Mouse (Mus musculus): ENCODE results near the gene Prkcz.
A peak's percentile ranks its signal among the peaks of the same experiment; 100 is the strongest.

Prkcz gene

GRCm38 (mm10) chr4:155241789-155242188, 119.4 kb downstream of the Prkcz start:
- no peak for DNase-seq

DNA sequence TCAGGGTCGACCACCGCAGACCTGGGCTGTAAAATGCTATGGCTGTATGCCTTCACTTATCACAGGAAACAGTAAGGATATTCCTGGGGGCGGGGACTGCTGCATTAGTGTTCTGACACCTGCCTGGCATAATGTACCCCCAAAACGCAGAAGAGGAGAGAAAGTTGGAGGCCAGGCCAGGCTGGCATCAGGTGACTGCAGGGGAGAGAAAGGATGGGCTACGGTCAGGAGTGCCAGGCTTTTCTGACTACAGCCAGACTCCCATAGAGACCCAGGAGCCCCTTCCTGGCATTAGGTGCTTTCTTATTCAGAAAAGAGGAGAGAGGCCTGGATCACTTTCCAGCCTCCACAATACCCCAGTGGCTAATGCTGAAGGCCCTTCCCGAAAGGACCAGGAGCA, 121.7 kb downstream of the Prkcz start:
- no peak for DNase-seq

DNA sequence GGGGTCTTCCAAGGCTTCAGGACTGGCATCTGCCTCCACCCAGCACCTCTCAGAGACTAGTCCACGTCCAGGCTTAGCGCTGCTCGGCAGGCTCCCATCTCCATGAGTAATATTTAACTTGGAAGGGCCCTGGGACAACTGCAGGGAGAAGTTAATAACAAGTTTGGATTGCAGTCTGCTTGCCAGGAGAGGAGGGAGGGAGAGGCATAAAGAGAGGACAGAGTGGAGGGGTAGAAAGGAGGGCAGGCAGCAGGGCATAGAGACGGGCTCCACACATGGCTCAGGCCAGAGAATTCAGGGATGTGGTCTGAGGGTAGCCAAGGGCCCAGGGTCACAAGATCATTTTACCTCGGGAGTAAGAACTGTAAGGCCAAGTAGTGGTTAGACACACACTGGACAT, 122.9 kb downstream of the Prkcz start:
- DNase-seq, result no peak

- DNase-seq, result peak; percentile 50 to 57
These were observed 124.3 kb downstream of the Prkcz start for GRCm38 (mm10) chr4:155236737-155237385.

- DNase-seq, result no peak
These were observed 125.6 kb downstream of the Prkcz start for GRCm38 (mm10) chr4:155235311-155236119.

DNA sequence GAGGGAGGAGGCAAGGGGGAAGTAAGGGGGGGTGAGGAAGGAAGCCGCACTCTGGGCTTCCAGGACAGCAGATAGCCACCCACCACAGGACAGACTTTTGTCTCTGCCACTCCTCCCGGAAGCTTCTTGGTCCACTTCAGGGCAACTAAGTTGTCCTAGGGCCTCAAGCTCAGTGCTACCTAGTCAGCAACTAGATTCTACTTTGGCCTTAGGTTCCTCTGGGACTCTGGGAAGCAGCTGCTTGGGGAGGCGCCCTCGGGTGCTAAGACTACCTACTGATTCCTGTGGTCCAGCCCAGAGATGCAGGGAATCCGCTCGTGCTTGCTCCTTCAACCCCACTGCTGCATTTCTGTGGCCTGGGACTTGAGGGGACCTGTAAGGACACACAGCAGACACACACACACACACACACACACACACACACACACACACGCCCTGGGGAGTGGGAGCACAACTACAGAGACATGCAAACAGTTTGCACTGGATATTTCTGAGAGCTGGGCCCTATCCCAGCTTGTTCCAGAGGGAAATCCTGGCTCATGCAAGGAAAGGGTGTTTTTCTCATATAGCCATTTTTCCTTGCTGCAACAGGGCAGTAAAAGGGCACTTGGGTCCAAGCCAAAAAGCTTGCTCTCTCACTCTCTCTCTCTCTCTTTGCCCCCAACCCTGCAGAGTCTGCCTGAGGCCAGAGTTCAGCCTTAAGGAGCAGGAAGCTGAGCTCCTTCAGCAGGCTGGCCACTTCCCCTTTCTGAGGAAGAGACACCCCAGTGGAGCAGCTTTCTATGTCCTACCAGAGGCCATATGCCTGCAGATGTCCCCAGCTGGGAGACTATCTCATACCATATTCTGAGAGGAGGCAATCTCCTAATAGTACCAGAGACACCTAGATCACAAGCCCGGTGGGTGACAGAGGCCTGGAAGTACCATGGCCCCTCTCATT, 126.5 kb downstream of the Prkcz start:
- no peak for DNase-seq

- no peak for DNase-seq
These were observed 127.3 kb downstream of the Prkcz start for GRCm38 (mm10) chr4:155233878-155234277.

GRCm38 (mm10) chr4:155228461-155228860, 132.7 kb downstream of the Prkcz start:
- no peak for DNase-seq

DNA sequence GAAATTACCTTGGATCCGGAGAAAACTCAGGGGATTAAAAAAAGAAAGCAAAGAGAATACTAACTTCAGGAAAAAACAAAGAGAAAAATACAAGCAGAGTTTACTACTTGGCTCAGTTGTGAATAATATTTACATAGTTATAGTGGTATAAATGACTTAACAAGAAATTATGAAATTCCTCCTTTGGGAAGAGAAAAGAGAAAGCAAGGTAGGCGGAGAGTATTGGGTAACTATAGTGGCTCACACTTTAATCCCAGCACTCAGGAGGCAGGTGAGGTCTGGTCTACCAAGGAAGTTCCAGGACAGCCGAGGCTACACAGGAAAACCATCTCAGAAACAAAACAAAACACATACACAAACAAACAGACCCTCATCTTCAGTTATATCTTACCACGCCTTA, 133.2 kb downstream of the Prkcz start:
- no peak for DNase-seq

DNA sequence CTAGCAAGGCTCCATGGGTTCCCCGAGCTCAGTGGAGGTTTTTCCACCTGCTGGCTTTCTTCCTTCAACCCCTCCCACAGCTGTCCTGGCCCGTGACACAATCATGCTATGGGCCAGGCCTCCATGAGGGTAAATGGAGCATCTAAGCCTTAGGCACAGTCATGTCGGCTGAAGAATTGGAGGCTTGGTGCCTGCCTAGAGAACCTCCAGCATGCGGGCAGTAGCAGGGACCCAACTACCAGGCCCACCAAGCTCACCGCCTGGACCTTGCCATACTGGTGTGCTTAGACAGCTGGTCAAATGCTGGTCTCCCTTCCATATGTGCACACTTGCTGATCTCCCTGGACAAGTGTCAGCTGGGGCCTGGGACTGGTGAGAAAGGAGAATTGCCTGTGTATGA, 135.2 kb downstream of the Prkcz start:
- DNase-seq, result no peak

DNA sequence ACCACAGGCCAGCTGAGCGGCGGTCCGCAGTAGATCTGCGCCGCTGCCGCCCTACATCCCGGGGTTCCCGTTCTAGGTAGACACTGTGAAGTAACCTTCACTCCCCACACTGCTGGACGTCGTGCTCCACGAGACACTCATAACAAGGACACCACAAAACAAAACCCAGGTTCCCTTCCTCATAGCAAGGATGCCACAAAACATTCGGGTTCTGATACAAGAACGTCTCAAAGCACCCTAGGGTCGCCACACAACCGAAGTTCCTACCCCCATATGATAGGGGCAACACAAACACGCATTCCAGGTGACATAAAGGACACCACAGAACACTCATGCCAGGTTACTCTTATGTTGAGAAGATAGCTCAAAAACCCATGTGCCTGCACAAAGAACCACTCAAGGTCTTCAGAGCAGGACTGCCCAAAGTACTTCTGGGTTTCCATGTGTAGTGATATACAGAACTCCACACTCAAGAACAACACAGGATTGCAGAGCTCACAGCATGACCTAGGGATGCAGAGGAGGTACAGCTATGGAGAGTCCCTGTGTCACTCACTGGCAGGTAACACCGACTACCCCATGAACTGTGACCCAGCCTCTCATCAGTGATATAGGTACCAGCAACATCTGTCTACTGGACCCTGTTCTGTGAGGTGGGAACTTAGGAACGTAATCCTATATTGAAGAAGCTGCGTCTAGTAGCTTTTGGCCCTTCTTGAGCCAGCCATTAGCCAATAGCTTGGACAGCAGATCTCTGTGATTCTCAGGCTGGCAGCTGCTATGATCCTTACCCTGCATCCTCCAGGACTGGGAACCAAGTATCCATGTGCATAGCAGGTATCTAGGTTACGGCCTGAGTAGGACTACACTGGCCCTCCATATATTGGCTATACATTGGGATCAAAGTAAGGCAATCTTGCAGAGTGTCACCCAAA, 137.3 kb downstream of the Prkcz start:
- no peak for DNase-seq

- peak; percentile 99 to 100 for DNase-seq
These were observed 138.1 kb downstream of the Prkcz start for GRCm38 (mm10) chr4:155222841-155223593.

DNA sequence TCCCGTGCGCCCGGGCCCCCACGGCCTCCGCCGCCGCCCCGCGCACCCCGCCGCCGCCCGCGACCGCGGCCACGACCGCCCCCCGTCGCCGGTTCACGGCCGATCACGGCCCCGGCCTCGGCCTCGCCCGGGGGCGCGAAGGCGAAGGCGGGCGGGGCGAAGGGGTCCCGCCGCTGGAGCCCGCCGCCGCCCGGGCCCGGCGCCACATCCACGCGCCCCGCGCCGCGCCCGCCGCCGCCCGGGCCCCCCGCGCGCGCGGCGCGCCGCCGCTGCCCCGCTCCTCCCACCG, 138.7 kb downstream of the Prkcz start, which contains the start of gene Ski:
TSS of gene Ski (minus strand) at position 41 of the 289 bp plus-strand sequence.
- no peak for DNase-seq

DNA sequence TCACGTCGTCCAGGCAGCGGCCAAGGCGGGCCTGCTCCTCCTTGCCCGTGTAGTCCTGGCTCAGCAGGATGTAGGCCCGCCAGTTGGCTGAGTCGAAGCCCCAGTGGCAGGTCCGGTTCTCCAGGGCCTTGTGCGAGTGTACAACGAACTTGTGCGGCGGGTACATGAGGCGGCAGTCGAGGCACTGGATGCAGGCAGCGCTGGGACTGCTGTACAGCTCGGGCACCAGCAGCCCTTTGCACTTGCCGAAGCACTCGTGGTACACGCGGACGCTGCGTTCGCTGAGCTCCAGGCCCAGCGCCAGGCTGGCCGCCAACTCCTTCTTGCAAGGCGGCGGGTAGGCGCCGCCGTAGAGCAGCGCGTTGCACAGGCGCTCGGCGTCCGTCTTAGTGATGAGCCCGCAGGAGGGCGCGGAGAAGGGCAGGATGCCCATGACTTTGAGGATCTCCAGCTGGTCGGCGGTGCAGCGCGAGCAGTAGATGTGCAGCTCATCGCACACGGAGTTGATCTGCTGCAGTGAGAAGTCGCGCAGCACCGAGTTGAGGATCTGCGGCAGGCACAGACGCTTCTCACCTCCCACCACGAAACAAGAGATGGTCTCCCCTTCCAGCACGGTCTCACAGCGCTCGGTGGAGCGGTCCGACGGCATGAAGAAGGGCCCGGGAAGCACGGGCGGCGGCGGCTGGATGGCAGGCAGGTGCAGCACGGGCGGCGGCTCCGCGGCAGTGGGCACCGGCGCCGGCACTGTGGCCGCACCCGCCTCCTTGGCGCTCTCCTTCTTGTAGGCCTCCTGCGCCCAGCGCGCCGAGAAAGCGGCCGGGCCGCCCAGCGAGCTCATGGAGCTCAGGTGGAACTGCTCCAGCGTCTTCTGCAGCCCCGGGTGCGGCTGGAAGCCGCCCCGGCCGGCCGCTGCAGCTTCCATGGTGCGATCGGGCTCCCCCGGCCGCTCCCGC, 139.3 kb downstream of the Prkcz start:
- DNase-seq, result peak; percentile 52 to 64

- no peak for DNase-seq
These were observed 140.1 kb downstream of the Prkcz start for GRCm38 (mm10) chr4:155221106-155221505.

- DNase-seq, result peak in 1 of 2 experiments; percentile 22
These were observed 140.7 kb downstream of the Prkcz start for GRCm38 (mm10) chr4:155220213-155221100.

DNA sequence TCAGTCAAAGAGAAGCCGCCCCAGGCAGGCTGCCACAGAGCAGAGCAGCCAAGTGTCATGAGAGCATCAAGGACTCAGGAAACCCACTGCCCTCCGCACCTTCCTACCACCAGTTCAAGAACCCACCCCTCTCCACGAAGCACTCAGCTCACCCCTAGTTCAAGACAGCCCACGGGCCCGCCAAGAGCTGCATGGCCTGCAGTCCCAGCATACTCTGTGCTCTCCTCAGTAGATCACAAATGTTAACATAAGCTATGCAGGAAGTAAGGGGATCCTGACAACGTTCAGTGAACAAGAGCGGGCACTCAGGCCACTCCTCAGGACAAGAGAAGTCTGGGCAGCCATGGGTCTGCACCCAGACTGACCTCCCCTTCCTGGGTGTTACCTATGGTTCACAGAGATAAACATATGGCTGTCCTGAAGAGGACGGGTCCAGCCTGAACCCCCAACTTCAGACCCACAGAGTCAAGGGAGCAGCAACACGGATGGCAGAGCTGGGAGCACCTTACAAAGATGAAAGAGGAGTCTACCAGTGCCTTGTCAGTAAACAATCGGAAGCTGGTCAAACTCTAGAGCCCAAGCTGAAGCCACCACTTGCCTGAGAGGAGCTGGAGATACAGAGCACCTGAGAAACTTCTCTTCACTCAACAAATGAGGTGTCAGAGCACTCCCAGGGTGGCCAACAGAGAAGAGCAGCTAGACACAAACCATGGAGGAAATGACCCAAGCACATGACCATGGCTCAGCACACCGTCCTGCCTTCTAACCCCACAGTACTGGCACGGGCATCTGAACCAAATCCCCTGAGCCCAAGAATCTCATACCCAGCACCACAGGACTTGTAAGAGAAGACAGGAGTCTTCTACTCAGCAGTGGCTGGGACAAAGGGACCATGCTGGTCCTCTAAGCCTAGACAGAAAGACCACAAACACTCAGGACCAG, 141.6 kb downstream of the Prkcz start:
- no peak for DNase-seq

Data from spleen, adult 18-20 months (tissue).